Mouse (Mus musculus): ENCODE measurements around the gene Spem2. TPM values are rescaled to one million over a fixed set of nuclear protein-coding genes. Genes with fewer than 3 reads are reported as not detected.
A peak's percentile ranks its signal among the peaks of the same experiment; 100 is the strongest.

Gene Spem2
- polyA plus RNA-seq, 1 experiment, result not detected

- no peaks in the 10 kb centered on the region for H3K4me1 ChIP-seq (ENCODE audit: control insufficient read depth, insufficient read depth, low read length)
- TF ChIP-seq EP300 (IDR thresholded peaks at IDR 0.05; ENCODE audit: insufficient read depth, low read depth, low read length), result 0 out of 2 replicates have a peak, but pooled peaks have one; percentile 44
- no peak for TF ChIP-seq POLR2A (IDR thresholded peaks at IDR 0.05; ENCODE audit: insufficient read depth, low read length)
- peak; percentile 73 for TF ChIP-seq CTCF (IDR thresholded peaks at IDR 0.05; ENCODE audit: low read depth, low read length)
- peak overlapping the region; percentile 12 for H3K9ac ChIP-seq (ENCODE audit: low read depth, poor library complexity, severe bottlenecking)
- H3K36me3 ChIP-seq (ENCODE audit: control insufficient read depth, insufficient read depth, low read length, poor library complexity, severe bottlenecking), result peaks cover 14% of the 10 kb centered on the region
- no peak overlapping the region for H3K27ac ChIP-seq (ENCODE audit: insufficient read depth, low read length)
- H3K27me3 ChIP-seq (ENCODE audit: control insufficient read depth, insufficient read depth, low read length, poor library complexity, severe bottlenecking), result no peaks in the 10 kb centered on the region
- H3K9me3 ChIP-seq (replicated peaks; ENCODE audit: control insufficient read depth, insufficient read depth, low read length, poor library complexity, severe bottlenecking), result no peaks in the 10 kb centered on the region
- H3K4me3 ChIP-seq (ENCODE audit: low read depth, low read length), result peak overlapping the region; percentile 44
Measured at GRCm38 (mm10) chr11:69855347-69855746, 37.1 kb upstream of the Spem2 start.

- TF ChIP-seq CTCF (IDR thresholded peaks at IDR 0.05; ENCODE audit: low read depth, low read length) (no peak), POLR2A (IDR thresholded peaks at IDR 0.05; ENCODE audit: insufficient read depth, low read length) (no peak), EP300 (IDR thresholded peaks at IDR 0.05; ENCODE audit: insufficient read depth, low read depth, low read length) (no peak)
- Histone ChIP-seq H3K9me3 (replicated peaks; ENCODE audit: control insufficient read depth, insufficient read depth, low read length, poor library complexity, severe bottlenecking) (no peaks in the 10 kb centered on the region), H3K4me1 (ENCODE audit: control insufficient read depth, insufficient read depth, low read length) (no peaks in the 10 kb centered on the region), H3K27me3 (ENCODE audit: control insufficient read depth, insufficient read depth, low read length, poor library complexity, severe bottlenecking) (no peaks in the 10 kb centered on the region), H3K36me3 (ENCODE audit: control insufficient read depth, insufficient read depth, low read length, poor library complexity, severe bottlenecking) (peaks cover 14% of the 10 kb centered on the region), H3K4me3 (ENCODE audit: low read depth, low read length) (no peak overlapping the region), H3K9ac (ENCODE audit: low read depth, poor library complexity, severe bottlenecking) (no peak overlapping the region), H3K27ac (ENCODE audit: insufficient read depth, low read length) (no peak overlapping the region; the same call in 1 of the 2 replicates)
Measured at GRCm38 (mm10) chr11:69854680-69855079, 36.4 kb upstream of the Spem2 start.

GRCm38 (mm10) chr11:69853994-69854393 lies 35.7 kb upstream of the Spem2 start:
- Histone ChIP-seq H3K36me3 (ENCODE audit: control insufficient read depth, insufficient read depth, low read length, poor library complexity, severe bottlenecking) (peaks cover 14% of the 10 kb centered on the region), H3K27me3 (ENCODE audit: control insufficient read depth, insufficient read depth, low read length, poor library complexity, severe bottlenecking) (no peaks in the 10 kb centered on the region), H3K9ac (ENCODE audit: low read depth, poor library complexity, severe bottlenecking) (no peak overlapping the region), H3K9me3 (replicated peaks; ENCODE audit: control insufficient read depth, insufficient read depth, low read length, poor library complexity, severe bottlenecking) (no peaks in the 10 kb centered on the region), H3K4me3 (ENCODE audit: low read depth, low read length) (no peak overlapping the region), H3K27ac (ENCODE audit: insufficient read depth, low read length) (no peak overlapping the region), H3K4me1 (ENCODE audit: control insufficient read depth, insufficient read depth, low read length) (no peaks in the 10 kb centered on the region)
- no peak for TF ChIP-seq POLR2A (IDR thresholded peaks at IDR 0.05; ENCODE audit: insufficient read depth, low read length)
- no peak for TF ChIP-seq EP300 (IDR thresholded peaks at IDR 0.05; ENCODE audit: insufficient read depth, low read depth, low read length)
- no peak for TF ChIP-seq CTCF (IDR thresholded peaks at IDR 0.05; ENCODE audit: low read depth, low read length)

DNA sequence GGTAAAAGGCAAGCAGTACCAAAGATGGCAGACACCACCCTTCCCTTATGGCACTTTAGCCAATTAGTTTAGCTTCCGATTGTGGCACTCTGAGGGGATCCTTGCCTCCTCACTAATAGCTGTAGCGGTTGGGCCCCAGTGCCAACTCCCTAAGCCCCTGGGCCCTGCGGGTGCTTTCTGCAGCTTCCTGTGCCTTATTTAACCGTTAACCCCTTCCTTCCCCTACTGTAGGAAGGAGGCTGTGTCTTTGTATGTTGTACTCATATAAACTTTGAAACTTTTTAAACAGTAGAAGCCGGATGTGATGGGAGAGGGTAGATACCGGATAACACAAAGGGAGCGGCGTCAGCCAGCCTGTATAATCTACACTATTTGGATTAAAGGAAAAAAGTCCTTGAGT lies 32.5 kb upstream of the Spem2 start:
- no peak for TF ChIP-seq POLR2A (IDR thresholded peaks at IDR 0.05; ENCODE audit: insufficient read depth, low read length)
- Histone ChIP-seq H3K27ac (ENCODE audit: insufficient read depth, low read length) (no peak overlapping the region), H3K4me1 (ENCODE audit: control insufficient read depth, insufficient read depth, low read length) (peaks cover 2% of the 10 kb centered on the region), H3K27me3 (ENCODE audit: control insufficient read depth, insufficient read depth, low read length, poor library complexity, severe bottlenecking) (no peaks in the 10 kb centered on the region), H3K4me3 (ENCODE audit: low read depth, low read length) (no peak overlapping the region), H3K9me3 (replicated peaks; ENCODE audit: control insufficient read depth, insufficient read depth, low read length, poor library complexity, severe bottlenecking) (no peaks in the 10 kb centered on the region), H3K9ac (ENCODE audit: low read depth, poor library complexity, severe bottlenecking) (no peak overlapping the region), H3K36me3 (ENCODE audit: control insufficient read depth, insufficient read depth, low read length, poor library complexity, severe bottlenecking) (peaks cover 14% of the 10 kb centered on the region)

DNA sequence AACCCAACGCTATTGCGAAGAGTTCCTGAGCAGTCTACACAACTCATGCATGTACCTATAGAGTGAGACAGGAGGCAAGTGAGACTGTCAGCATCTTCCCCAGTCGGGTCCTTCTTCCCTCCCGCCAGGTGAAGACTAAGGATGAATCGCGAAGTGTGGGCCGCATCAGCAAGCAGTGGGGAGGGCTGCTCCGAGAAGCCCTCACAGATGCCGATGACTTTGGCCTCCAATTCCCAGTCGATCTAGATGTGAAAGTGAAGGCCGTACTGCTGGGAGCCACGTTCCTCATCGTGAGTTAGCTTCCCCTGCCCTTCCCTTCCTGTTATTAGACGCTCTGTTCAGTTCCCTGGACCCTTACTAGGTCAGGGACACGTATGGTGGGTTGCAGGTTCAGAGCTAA lies 31.6 kb upstream of the Spem2 start:
- Histone ChIP-seq H3K4me1 (ENCODE audit: control insufficient read depth, insufficient read depth, low read length) (peaks cover 4% of the 10 kb centered on the region), H3K9me3 (replicated peaks; ENCODE audit: control insufficient read depth, insufficient read depth, low read length, poor library complexity, severe bottlenecking) (no peaks in the 10 kb centered on the region), H3K27ac (ENCODE audit: insufficient read depth, low read length) (no peak overlapping the region), H3K36me3 (ENCODE audit: control insufficient read depth, insufficient read depth, low read length, poor library complexity, severe bottlenecking) (peaks cover 14% of the 10 kb centered on the region), H3K4me3 (ENCODE audit: low read depth, low read length) (no peak overlapping the region), H3K27me3 (ENCODE audit: control insufficient read depth, insufficient read depth, low read length, poor library complexity, severe bottlenecking) (no peaks in the 10 kb centered on the region), H3K9ac (ENCODE audit: low read depth, poor library complexity, severe bottlenecking) (no peak overlapping the region)
- TF ChIP-seq POLR2A (IDR thresholded peaks at IDR 0.05; ENCODE audit: insufficient read depth, low read length) (no peak), CTCF (IDR thresholded peaks at IDR 0.05; ENCODE audit: low read depth, low read length) (no peak), EP300 (IDR thresholded peaks at IDR 0.05; ENCODE audit: insufficient read depth, low read depth, low read length) (no peak)

DNA sequence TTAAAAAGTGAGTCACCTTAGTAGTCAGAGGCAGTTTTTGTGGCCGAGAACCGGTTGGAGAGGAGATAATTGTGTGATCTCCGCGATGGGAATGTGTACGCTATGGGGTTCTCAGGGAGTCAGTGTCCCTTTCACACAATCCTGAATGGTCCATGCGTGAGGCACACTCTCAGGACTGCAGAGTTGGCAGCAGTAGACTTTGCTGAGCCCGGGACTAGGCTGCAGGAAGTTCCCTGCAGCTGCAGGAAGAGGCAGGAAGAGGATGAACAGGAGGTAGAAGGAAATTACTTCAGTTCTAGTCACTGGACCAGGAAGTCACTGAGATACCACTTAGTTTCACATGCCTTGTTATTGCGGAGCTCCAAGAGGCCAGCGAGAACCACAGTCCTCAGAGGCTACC lies 30.9 kb upstream of the Spem2 start:
- Histone ChIP-seq H3K36me3 (ENCODE audit: control insufficient read depth, insufficient read depth, low read length, poor library complexity, severe bottlenecking) (peaks cover 14% of the 10 kb centered on the region), H3K9me3 (replicated peaks; ENCODE audit: control insufficient read depth, insufficient read depth, low read length, poor library complexity, severe bottlenecking) (no peaks in the 10 kb centered on the region), H3K9ac (ENCODE audit: low read depth, poor library complexity, severe bottlenecking) (no peak overlapping the region), H3K4me1 (ENCODE audit: control insufficient read depth, insufficient read depth, low read length) (peaks cover 4% of the 10 kb centered on the region), H3K27me3 (ENCODE audit: control insufficient read depth, insufficient read depth, low read length, poor library complexity, severe bottlenecking) (no peaks in the 10 kb centered on the region), H3K27ac (ENCODE audit: insufficient read depth, low read length) (no peak overlapping the region), H3K4me3 (ENCODE audit: low read depth, low read length) (no peak overlapping the region)
- TF ChIP-seq POLR2A (IDR thresholded peaks at IDR 0.05; ENCODE audit: insufficient read depth, low read length) (no peak), CTCF (IDR thresholded peaks at IDR 0.05; ENCODE audit: low read depth, low read length) (no peak), EP300 (IDR thresholded peaks at IDR 0.05; ENCODE audit: insufficient read depth, low read depth, low read length) (no peak)
